Mouse (Mus musculus): ENCODE results near the gene Polg. TPM values are rescaled to one million over a fixed set of nuclear protein-coding genes. Genes with fewer than 3 reads are reported as not detected.

The Polg gene
- total and polyA plus RNA-seq, 3 experiments: 40.6 to 152 (median 87.4) TPM

GRCm38 (mm10) chr7:79511656-79512055 lies 45.5 kb upstream of the Polg start:
- TF ChIP-seq GATA2 (IDR thresholded peaks at IDR 0.05; ENCODE audit: borderline replicate concordance, low read depth, low read length) (no peak), GATA1 (IDR thresholded peaks at IDR 0.05; ENCODE audit: borderline replicate concordance, low read length) (no peak), POLR2AphosphoS5 (IDR thresholded peaks at IDR 0.05; ENCODE audit: insufficient replicate concordance, low read depth, low read length) (no peak), CTCF (IDR thresholded peaks at IDR 0.05; ENCODE audit: low read depth, low read length) (no peak), TAL1 (conservative IDR thresholded peaks at IDR 0.05; ENCODE audit: low read depth, low read length) (no peak)

GRCm38 (mm10) chr7:79511181-79511580 lies 45.0 kb upstream of the Polg start:
- peaks cover 14% of the 10 kb centered on the region; the same call in 1 of the 2 replicates for H3K27me3 ChIP-seq (ENCODE audit: insufficient read depth, low read length)
- no peaks in the 10 kb centered on the region for H3K4me1 ChIP-seq (ENCODE audit: insufficient read depth, low read depth, low read length)
- no peaks in the 10 kb centered on the region for H3K9me3 ChIP-seq (replicated peaks)
- DNase-seq (ENCODE audit: low spot score) (no peak), ATAC-seq (ENCODE audit: extremely low read depth, insufficient number of reproducible peaks, low FRiP score, poor library complexity, severe bottlenecking) (no peak)
- no peak overlapping the region for H3K4me3 ChIP-seq (ENCODE audit: low read depth, low read length)
- no peaks in the 10 kb centered on the region for H3K36me3 ChIP-seq (replicated peaks)
- TF ChIP-seq GATA1 (IDR thresholded peaks at IDR 0.05; ENCODE audit: borderline replicate concordance, low read length) (no peak), TAL1 (conservative IDR thresholded peaks at IDR 0.05; ENCODE audit: low read depth, low read length) (no peak), GATA2 (IDR thresholded peaks at IDR 0.05; ENCODE audit: borderline replicate concordance, low read depth, low read length) (no peak), POLR2AphosphoS5 (IDR thresholded peaks at IDR 0.05; ENCODE audit: insufficient replicate concordance, low read depth, low read length) (no peak)

More at GRCm38 (mm10) chr7:79511656-79512055, 45.5 kb upstream of the Polg start:
- Histone ChIP-seq H3K4me1 (ENCODE audit: insufficient read depth, low read depth, low read length) (no peaks in the 10 kb centered on the region), H3K4me3 (ENCODE audit: low read depth, low read length) (no peak overlapping the region), H3K36me3 (replicated peaks) (no peaks in the 10 kb centered on the region), H3K27me3 (ENCODE audit: insufficient read depth, low read length) (peaks cover 12% of the 10 kb centered on the region; the same call in 1 of the 2 replicates), H3K9me3 (replicated peaks) (no peaks in the 10 kb centered on the region)
- DNase-seq (ENCODE audit: low spot score) (no peak), ATAC-seq (ENCODE audit: extremely low read depth, insufficient number of reproducible peaks, low FRiP score, poor library complexity, severe bottlenecking) (no peak)

GRCm38 (mm10) chr7:79510686-79511085 lies 44.5 kb upstream of the Polg start:
- TF ChIP-seq TAL1 (conservative IDR thresholded peaks at IDR 0.05; ENCODE audit: low read depth, low read length): no peak
- TF ChIP-seq GATA1 (IDR thresholded peaks at IDR 0.05; ENCODE audit: borderline replicate concordance, low read length): no peak
- no peak for TF ChIP-seq GATA2 (IDR thresholded peaks at IDR 0.05; ENCODE audit: borderline replicate concordance, low read depth, low read length)
- no peak for TF ChIP-seq POLR2AphosphoS5 (IDR thresholded peaks at IDR 0.05; ENCODE audit: insufficient replicate concordance, low read depth, low read length)
- no peak for TF ChIP-seq CTCF (IDR thresholded peaks at IDR 0.05; ENCODE audit: low read depth, low read length)
- H3K27me3 ChIP-seq (ENCODE audit: insufficient read depth, low read length): peaks cover 19% of the 10 kb centered on the region; the same call in 1 of the 2 replicates
- ATAC-seq (ENCODE audit: extremely low read depth, insufficient number of reproducible peaks, low FRiP score, poor library complexity, severe bottlenecking): no peak
- H3K4me1 ChIP-seq (ENCODE audit: insufficient read depth, low read depth, low read length): no peaks in the 10 kb centered on the region
- H3K9me3 ChIP-seq (replicated peaks): no peaks in the 10 kb centered on the region
- H3K36me3 ChIP-seq (replicated peaks): no peaks in the 10 kb centered on the region
- DNase-seq (ENCODE audit: low spot score): no peak
- no peak overlapping the region for H3K4me3 ChIP-seq (ENCODE audit: low read depth, low read length)

- Histone ChIP-seq H3K27me3 (ENCODE audit: insufficient read depth, low read length) (peaks cover 23% of the 10 kb centered on the region; the same call in 1 of the 2 replicates), H3K4me3 (ENCODE audit: low read depth, low read length) (no peak overlapping the region), H3K4me1 (ENCODE audit: insufficient read depth, low read depth, low read length) (no peaks in the 10 kb centered on the region), H3K9me3 (replicated peaks) (no peaks in the 10 kb centered on the region), H3K36me3 (replicated peaks) (no peaks in the 10 kb centered on the region)
- no peak for TF ChIP-seq CTCF (IDR thresholded peaks at IDR 0.05; ENCODE audit: low read depth, low read length)
- no peak for TF ChIP-seq GATA1 (IDR thresholded peaks at IDR 0.05; ENCODE audit: borderline replicate concordance, low read length)
- no peak for DNase-seq (ENCODE audit: low spot score)
- no peak for ATAC-seq (ENCODE audit: extremely low read depth, insufficient number of reproducible peaks, low FRiP score, poor library complexity, severe bottlenecking)
Measured at GRCm38 (mm10) chr7:79509710-79510109, 43.5 kb upstream of the Polg start.

- Histone ChIP-seq H3K27me3 (ENCODE audit: insufficient read depth, low read length) (peaks cover 23% of the 10 kb centered on the region; the same call in 1 of the 2 replicates), H3K4me3 (ENCODE audit: low read depth, low read length) (no peak overlapping the region), H3K4me1 (ENCODE audit: insufficient read depth, low read depth, low read length) (no peaks in the 10 kb centered on the region), H3K36me3 (replicated peaks) (no peaks in the 10 kb centered on the region), H3K9me3 (replicated peaks) (no peaks in the 10 kb centered on the region)
- no peak for TF ChIP-seq TAL1 (conservative IDR thresholded peaks at IDR 0.05; ENCODE audit: low read depth, low read length)
- no peak for TF ChIP-seq GATA1 (IDR thresholded peaks at IDR 0.05; ENCODE audit: borderline replicate concordance, low read length)
- no peak for TF ChIP-seq GATA2 (IDR thresholded peaks at IDR 0.05; ENCODE audit: borderline replicate concordance, low read depth, low read length)
- TF ChIP-seq CTCF (IDR thresholded peaks at IDR 0.05; ENCODE audit: low read depth, low read length): no peak
- TF ChIP-seq POLR2AphosphoS5 (IDR thresholded peaks at IDR 0.05; ENCODE audit: insufficient replicate concordance, low read depth, low read length): no peak
- DNase-seq (ENCODE audit: low spot score) (no peak), ATAC-seq (ENCODE audit: extremely low read depth, insufficient number of reproducible peaks, low FRiP score, poor library complexity, severe bottlenecking) (no peak)
Measured at GRCm38 (mm10) chr7:79509235-79509607, 43.1 kb upstream of the Polg start.

- ATAC-seq (ENCODE audit: extremely low read depth, insufficient number of reproducible peaks, low FRiP score, poor library complexity, severe bottlenecking) (no peak), DNase-seq (ENCODE audit: low spot score) (no peak)
- Histone ChIP-seq H3K4me1 (ENCODE audit: insufficient read depth, low read depth, low read length) (no peaks in the 10 kb centered on the region), H3K36me3 (replicated peaks) (no peaks in the 10 kb centered on the region), H3K9me3 (replicated peaks) (no peaks in the 10 kb centered on the region), H3K4me3 (ENCODE audit: low read depth, low read length) (no peak overlapping the region), H3K27me3 (ENCODE audit: insufficient read depth, low read length) (peaks cover 23% of the 10 kb centered on the region; the same call in 1 of the 2 replicates)
- no peak for TF ChIP-seq CTCF (IDR thresholded peaks at IDR 0.05; ENCODE audit: low read depth, low read length)
- TF ChIP-seq GATA2 (IDR thresholded peaks at IDR 0.05; ENCODE audit: borderline replicate concordance, low read depth, low read length): no peak
- no peak for TF ChIP-seq TAL1 (conservative IDR thresholded peaks at IDR 0.05; ENCODE audit: low read depth, low read length)
- no peak for TF ChIP-seq POLR2AphosphoS5 (IDR thresholded peaks at IDR 0.05; ENCODE audit: insufficient replicate concordance, low read depth, low read length)
- TF ChIP-seq GATA1 (IDR thresholded peaks at IDR 0.05; ENCODE audit: borderline replicate concordance, low read length): no peak
Measured at GRCm38 (mm10) chr7:79508280-79509234, 42.4 kb upstream of the Polg start.
